Mouse (Mus musculus) CD8-positive naive resting alpha-beta T cell, adult 57 days (primary cell): ENCODE measurements around the gene Hbb-bt. TPM values are rescaled to one million over a fixed set of nuclear protein-coding genes. Genes with fewer than 3 reads are reported as not detected.

Experiments used
- total RNA-seq: library from RNA; stranded (reverse); gene quantifications from one replicate; pipeline ENCODE4 v1.2.4, GENCODE M21; 2023

Gene Hbb-bt
- 328 TPM for total RNA-seq

GRCm38 (mm10) chr7:103813766-103814165, at the start of gene Hbb-bt:
Hbb-bt (minus strand) TSS chr7:103813996.

GRCm38 (mm10) chr7:103853090-103853489, 39.3 kb upstream of the Hbb-bt start, which contains the start of gene Hbb-y:
Hbb-y (minus strand) TSS chr7:103853216.

GRCm38 (mm10) chr7:103843034-103843433, 29.2 kb upstream of the Hbb-bt start, which contains the start of gene Hbb-bh1:
Hbb-bh1 (minus strand) TSS chr7:103843164.

GRCm38 (mm10) chr7:103840268-103840667, 26.5 kb upstream of the Hbb-bt start, which contains the start of gene Hbb-bh2:
Hbb-bh2 (minus strand) TSS chr7:103840520.

GRCm38 (mm10) chr7:103827808-103828207, 14.0 kb upstream of the Hbb-bt start, which contains the start of gene Hbb-bs:
Hbb-bs (minus strand) TSS chr7:103828096.

DNA sequence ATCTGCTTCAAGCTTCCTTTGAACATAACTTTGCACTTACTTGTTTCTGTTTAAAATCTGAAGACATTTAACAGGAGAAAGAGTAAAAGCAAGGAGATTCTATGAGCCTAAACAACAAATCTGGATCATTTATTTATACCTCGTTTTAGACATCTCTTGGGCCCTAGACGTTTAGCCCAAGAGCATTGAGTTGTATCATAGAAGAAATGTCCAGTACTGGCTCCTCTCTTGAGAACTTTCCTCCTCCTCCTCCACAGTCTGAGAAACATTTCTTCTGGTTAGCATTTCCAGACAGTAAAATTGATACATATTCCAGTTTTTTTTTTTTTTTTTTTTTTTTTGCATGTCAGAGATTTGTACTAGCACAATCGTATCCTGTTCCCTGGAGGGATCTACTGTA, 22.1 kb downstream of the Hbb-bt start, which contains the start of gene Olfr67:
Olfr67 (minus strand) TSS at position 101 of the 400 bp plus-strand sequence.

GRCm38 (mm10) chr7:103779598-103779997, 34.2 kb downstream of the Hbb-bt start, which contains the start of gene Olfr68:
Olfr68 (minus strand) TSS chr7:103779698.

GRCm38 (mm10) chr7:103771494-103771893, 42.3 kb downstream of the Hbb-bt start, which contains the start of gene Olfr69:
Olfr69 (minus strand) TSS chr7:103771594.

Other genes starting within 250 kb of the Hbb-bt start
- gene Olfr616, start 244.9 kb downstream of the Hbb-bt start, total RNA-seq = not detected
- gene Olfr617, start 240.9 kb downstream of the Hbb-bt start, total RNA-seq = not detected
- gene Olfr618, start 223.9 kb downstream of the Hbb-bt start, total RNA-seq = not detected
- not detected for gene Olfr619, start 213.4 kb downstream of the Hbb-bt start, total RNA-seq
- not detected for gene Olfr620, start 201.5 kb downstream of the Hbb-bt start, total RNA-seq
- gene Olfr622, start 171.3 kb downstream of the Hbb-bt start, total RNA-seq = not detected
- not detected for gene Olfr623, start 150.3 kb downstream of the Hbb-bt start, total RNA-seq
- not detected for gene Olfr624, start 142.8 kb downstream of the Hbb-bt start, total RNA-seq
- gene Olfr625-ps1, start 131.3 kb downstream of the Hbb-bt start, total RNA-seq = not detected
- gene Olfr243, start 99.3 kb downstream of the Hbb-bt start, total RNA-seq = not detected
- gene Olfr628, start 83.6 kb downstream of the Hbb-bt start, total RNA-seq = not detected
- not detected for gene Olfr629, start 69.1 kb downstream of the Hbb-bt start, total RNA-seq
- gene Olfr630, start 56.7 kb downstream of the Hbb-bt start, total RNA-seq = not detected
- not detected for gene Olfr69, start 42.4 kb downstream of the Hbb-bt start, total RNA-seq
- gene Olfr68, start 34.3 kb downstream of the Hbb-bt start, total RNA-seq = not detected
- not detected for gene Olfr67, start 22.2 kb downstream of the Hbb-bt start, total RNA-seq
- 2,192 TPM for gene Hbb-bs, start 14.1 kb upstream of the Hbb-bt start, total RNA-seq
- gene Hbb-bh2, start 26.5 kb upstream of the Hbb-bt start, total RNA-seq = not detected
- not detected for gene Hbb-bh1, start 29.2 kb upstream of the Hbb-bt start, total RNA-seq
- not detected for gene Hbb-y, start 39.2 kb upstream of the Hbb-bt start, total RNA-seq
- not detected for gene Olfr66, start 72.3 kb upstream of the Hbb-bt start, total RNA-seq
- gene Olfr64, start 80.5 kb upstream of the Hbb-bt start, total RNA-seq = not detected
- not detected for gene Olfr65, start 89.5 kb upstream of the Hbb-bt start, total RNA-seq
- not detected for gene Olfr631, start 114.8 kb upstream of the Hbb-bt start, total RNA-seq
- not detected for gene Olfr632, start 120.4 kb upstream of the Hbb-bt start, total RNA-seq
- not detected for gene Olfr633, start 130.4 kb upstream of the Hbb-bt start, total RNA-seq
- not detected for gene Olfr635, start 157.2 kb upstream of the Hbb-bt start, total RNA-seq
- not detected for gene Olfr638, start 184.8 kb upstream of the Hbb-bt start, total RNA-seq
- gene Olfr639, start 203.3 kb upstream of the Hbb-bt start, total RNA-seq = not detected
- gene Olfr640, start 211.6 kb upstream of the Hbb-bt start, total RNA-seq = not detected
- not detected for gene Olfr641, start 221.4 kb upstream of the Hbb-bt start, total RNA-seq
- gene Olfr642, start 238.7 kb upstream of the Hbb-bt start, total RNA-seq = not detected
- not detected for gene 4930516K23Rik, start 247.4 kb upstream of the Hbb-bt start, total RNA-seq